Mouse (Mus musculus): ENCODE measurements at regions not wholly inside any gene's neighbourhood (a gene's known extent, or its start where the extent isn't known, plus 50 kb on each side); places are given as distances from the start of the nearest gene placed in this dataset.

DNA sequence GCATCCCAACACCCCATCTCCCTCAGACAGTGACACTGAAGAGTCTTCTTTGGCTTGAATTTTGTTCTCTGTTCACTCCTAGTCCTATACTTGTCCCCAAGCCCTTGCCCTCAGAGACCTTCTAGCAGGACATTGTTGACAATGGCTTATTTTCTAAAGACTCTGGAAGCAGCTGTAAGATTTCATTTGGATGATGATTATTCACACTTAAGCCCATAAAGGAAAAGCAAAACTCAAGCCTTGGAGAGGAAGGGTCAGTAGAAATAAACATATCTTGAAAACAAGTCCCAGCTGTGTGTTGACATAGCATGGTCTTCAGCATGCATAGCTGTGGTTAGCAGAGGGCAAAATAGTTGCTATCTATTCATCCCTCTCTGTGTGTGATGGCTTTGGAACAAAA is 59.9 kb upstream of the Cdh11 start:
- H3K4me2 ChIP-seq (ENCODE audit: low read depth, low read length) = no peak overlapping the region
- no peaks in the 10 kb centered on the region for H3K36me3 ChIP-seq (ENCODE audit: control insufficient read depth, insufficient read depth)
- no peak overlapping the region for H3K27ac ChIP-seq (ENCODE audit: low read length)
- no peak for ATAC-seq (ENCODE audit: low read depth)
- H3K27me3 ChIP-seq (ENCODE audit: control insufficient read depth, insufficient read depth, low read depth, low read length) = no peaks in the 10 kb centered on the region
- no peak overlapping the region for H3K4me3 ChIP-seq (ENCODE audit: low read depth, low read length)
- H3K9me3 ChIP-seq (replicated peaks; ENCODE audit: control insufficient read depth, low read length) = no peaks in the 10 kb centered on the region
- no peak overlapping the region for H3K9ac ChIP-seq (ENCODE audit: low read depth, low read length)
- H3K4me1 ChIP-seq (ENCODE audit: control insufficient read depth, low read depth, low read length) = no peaks in the 10 kb centered on the region

DNA sequence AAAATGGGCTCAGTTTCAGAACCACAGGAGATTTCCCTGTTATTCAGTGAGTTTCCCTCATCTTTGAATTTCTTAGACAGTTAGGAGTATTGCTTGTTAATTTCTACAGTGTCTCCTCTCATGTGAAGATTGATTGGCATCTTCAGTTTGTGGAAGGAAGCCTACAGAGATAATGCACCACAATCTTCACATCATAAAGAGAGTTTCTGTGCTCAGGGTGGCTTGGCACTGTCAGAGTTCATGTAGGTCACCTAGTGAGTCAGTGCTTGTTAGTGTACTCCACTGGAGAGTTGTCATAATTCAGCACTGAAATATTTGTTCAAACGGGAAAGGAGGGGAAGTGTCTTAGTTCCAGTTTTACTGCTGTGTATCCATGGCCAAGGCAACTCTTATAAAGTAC is 74.6 kb upstream of the Cdh11 start:
- no peaks in the 10 kb centered on the region for H3K4me1 ChIP-seq (ENCODE audit: control insufficient read depth, low read depth, low read length)
- WGBS (ENCODE audit: insufficient replicate concordance) = 44% methylated on average over 1 of the region's 1 CpGs
- H3K9ac ChIP-seq (ENCODE audit: low read depth, low read length) = no peak overlapping the region
- no peak overlapping the region for H3K4me2 ChIP-seq (ENCODE audit: low read depth, low read length)
- no peaks in the 10 kb centered on the region for H3K36me3 ChIP-seq (ENCODE audit: control insufficient read depth, insufficient read depth)
- no peak for ATAC-seq (ENCODE audit: low read depth)
- no peak overlapping the region for H3K27ac ChIP-seq (ENCODE audit: low read length)
- H3K4me3 ChIP-seq (ENCODE audit: low read depth, low read length) = no peak overlapping the region
- H3K9me3 ChIP-seq (replicated peaks; ENCODE audit: control insufficient read depth, low read length) = no peaks in the 10 kb centered on the region
- H3K27me3 ChIP-seq (ENCODE audit: control insufficient read depth, insufficient read depth, low read depth, low read length) = no peaks in the 10 kb centered on the region

DNA sequence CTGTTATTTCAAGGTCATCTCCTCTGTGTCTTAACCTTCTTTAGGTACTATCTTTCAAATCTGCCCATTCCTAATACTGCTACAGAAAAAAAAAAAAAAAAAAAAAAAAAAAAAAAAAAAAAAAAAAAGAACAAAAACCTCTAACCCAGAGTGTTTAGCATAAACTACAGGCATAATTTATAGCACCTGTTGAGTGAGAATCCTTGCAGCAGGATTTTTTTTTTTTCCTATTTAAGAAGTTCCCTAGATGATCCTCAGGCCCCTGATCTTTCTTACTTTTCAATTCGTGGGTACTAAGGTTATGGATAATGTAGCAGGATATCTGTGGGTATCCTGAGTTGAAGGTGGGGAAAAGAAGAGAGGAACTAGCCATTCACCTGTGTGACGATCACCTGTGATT is 114.1 kb upstream of the Cdh11 start:
- Histone ChIP-seq H3K4me2 (ENCODE audit: low read depth, low read length) (no peak overlapping the region), H3K27me3 (ENCODE audit: control insufficient read depth, insufficient read depth, low read depth, low read length) (no peaks in the 10 kb centered on the region), H3K4me3 (ENCODE audit: low read depth, low read length) (no peak overlapping the region), H3K36me3 (ENCODE audit: control insufficient read depth, insufficient read depth) (no peaks in the 10 kb centered on the region), H3K9ac (ENCODE audit: low read depth, low read length) (no peak overlapping the region), H3K4me1 (ENCODE audit: control insufficient read depth, low read depth, low read length) (no peaks in the 10 kb centered on the region), H3K27ac (ENCODE audit: low read length) (no peak overlapping the region), H3K9me3 (replicated peaks; ENCODE audit: control insufficient read depth, low read length) (no peaks in the 10 kb centered on the region)
- no peak for ATAC-seq (ENCODE audit: low read depth)
- 51% methylated on average over 2 of the region's 2 CpGs for WGBS (ENCODE audit: insufficient replicate concordance)

DNA sequence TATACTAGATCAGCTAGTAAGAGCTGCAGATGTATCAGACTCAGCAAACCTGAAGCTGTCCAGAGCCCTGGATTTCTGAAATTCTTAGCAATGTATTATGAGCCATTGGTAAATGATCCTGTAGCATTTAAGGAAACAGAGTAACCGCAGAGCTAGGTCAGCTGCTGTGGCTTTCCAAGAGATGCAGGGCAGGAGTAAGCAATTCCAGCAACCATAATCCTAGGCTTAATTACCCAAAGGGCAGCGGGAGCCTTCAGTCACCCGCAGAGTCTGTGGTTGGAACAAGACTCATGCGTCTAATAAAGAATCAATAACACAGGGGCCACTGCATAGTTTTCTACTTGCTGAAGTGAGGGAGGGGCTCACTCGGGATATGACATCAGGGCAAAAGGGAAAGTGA is 115.2 kb upstream of the Cdh11 start:
- H3K4me1 ChIP-seq (ENCODE audit: control insufficient read depth, low read depth, low read length) = no peaks in the 10 kb centered on the region
- no peaks in the 10 kb centered on the region for H3K9me3 ChIP-seq (replicated peaks; ENCODE audit: control insufficient read depth, low read length)
- H3K27ac ChIP-seq (ENCODE audit: low read length) = no peak overlapping the region
- H3K4me2 ChIP-seq (ENCODE audit: low read depth, low read length) = no peak overlapping the region
- no peak for ATAC-seq (ENCODE audit: low read depth)
- no peak overlapping the region for H3K4me3 ChIP-seq (ENCODE audit: low read depth, low read length)
- no peak overlapping the region for H3K9ac ChIP-seq (ENCODE audit: low read depth, low read length)
- H3K36me3 ChIP-seq (ENCODE audit: control insufficient read depth, insufficient read depth) = no peaks in the 10 kb centered on the region
- H3K27me3 ChIP-seq (ENCODE audit: control insufficient read depth, insufficient read depth, low read depth, low read length) = no peaks in the 10 kb centered on the region
- 56% methylated on average over 5 of the region's 5 CpGs for WGBS (ENCODE audit: insufficient replicate concordance)

DNA sequence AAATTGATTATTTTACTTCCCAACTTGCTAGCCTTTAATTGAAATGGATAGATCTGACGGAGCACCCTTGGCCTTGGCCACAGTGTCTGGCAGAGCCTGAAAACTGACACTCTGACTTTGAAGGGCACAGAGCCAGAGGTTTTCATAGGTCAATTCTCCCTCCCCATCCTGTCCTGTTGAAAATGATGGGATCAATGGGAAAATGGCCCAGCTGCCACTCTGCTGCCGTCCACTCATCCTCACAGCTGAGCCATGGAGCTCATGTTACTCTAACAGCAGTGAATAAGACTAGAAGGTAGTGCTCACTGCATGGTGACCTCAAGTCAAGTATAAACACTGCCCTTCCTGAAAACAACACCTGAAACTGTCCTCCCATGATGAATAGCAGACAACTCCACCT is 122.0 kb upstream of the Cdh11 start:
- 49% methylated on average over 2 of the region's 2 CpGs for WGBS (ENCODE audit: insufficient replicate concordance)
- no peak for ATAC-seq (ENCODE audit: low read depth)
- no peak overlapping the region for H3K27ac ChIP-seq (ENCODE audit: low read length)
- H3K27me3 ChIP-seq (ENCODE audit: control insufficient read depth, insufficient read depth, low read depth, low read length) = no peaks in the 10 kb centered on the region
- no peaks in the 10 kb centered on the region for H3K9me3 ChIP-seq (replicated peaks; ENCODE audit: control insufficient read depth, low read length)
- no peak overlapping the region for H3K4me2 ChIP-seq (ENCODE audit: low read depth, low read length)
- H3K4me1 ChIP-seq (ENCODE audit: control insufficient read depth, low read depth, low read length) = no peaks in the 10 kb centered on the region
- H3K36me3 ChIP-seq (ENCODE audit: control insufficient read depth, insufficient read depth) = no peaks in the 10 kb centered on the region
- H3K4me3 ChIP-seq (ENCODE audit: low read depth, low read length) = no peak overlapping the region
- H3K9ac ChIP-seq (ENCODE audit: low read depth, low read length) = no peak overlapping the region

DNA sequence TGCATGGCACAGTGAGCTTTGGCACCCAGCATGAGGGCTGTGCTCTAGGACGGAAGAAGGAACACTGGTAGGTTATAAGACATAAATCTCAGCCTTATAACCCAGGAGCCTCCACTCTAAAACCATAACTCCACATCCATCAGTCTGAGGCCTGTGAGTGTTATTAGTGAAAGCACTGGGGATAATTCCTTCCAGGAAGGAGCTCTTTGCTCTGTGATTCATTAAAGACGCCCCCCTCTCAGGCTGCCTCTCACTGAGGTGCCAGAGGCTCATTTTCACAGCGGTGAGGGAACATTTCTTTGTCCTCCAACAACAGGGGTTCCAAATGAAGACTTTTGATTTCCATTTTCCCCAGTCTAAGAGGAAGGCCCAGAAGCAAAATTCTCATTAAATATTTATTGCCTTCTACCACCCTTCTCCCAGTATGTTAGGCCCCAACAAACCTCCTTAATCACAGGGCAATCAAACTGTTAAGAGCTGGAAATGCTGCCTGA is 145.9 kb upstream of the Cdh11 start:
- H3K9ac ChIP-seq (ENCODE audit: low read depth, low read length) = no peak overlapping the region
- H3K9me3 ChIP-seq (replicated peaks; ENCODE audit: control insufficient read depth, low read length) = no peaks in the 10 kb centered on the region; the same call in 1 of the 2 replicates
- no peaks in the 10 kb centered on the region for H3K27me3 ChIP-seq (ENCODE audit: control insufficient read depth, insufficient read depth, low read depth, low read length)
- 25% methylated on average over 3 of the region's 3 CpGs for WGBS (ENCODE audit: insufficient replicate concordance)
- H3K4me2 ChIP-seq (ENCODE audit: low read depth, low read length) = no peak overlapping the region
- H3K27ac ChIP-seq (ENCODE audit: low read length) = no peak overlapping the region
- H3K36me3 ChIP-seq (ENCODE audit: control insufficient read depth, insufficient read depth) = no peaks in the 10 kb centered on the region
- no peak for ATAC-seq (ENCODE audit: low read depth)
- no peak overlapping the region for H3K4me3 ChIP-seq (ENCODE audit: low read depth, low read length)
- H3K4me1 ChIP-seq (ENCODE audit: control insufficient read depth, low read depth, low read length) = no peaks in the 10 kb centered on the region

DNA sequence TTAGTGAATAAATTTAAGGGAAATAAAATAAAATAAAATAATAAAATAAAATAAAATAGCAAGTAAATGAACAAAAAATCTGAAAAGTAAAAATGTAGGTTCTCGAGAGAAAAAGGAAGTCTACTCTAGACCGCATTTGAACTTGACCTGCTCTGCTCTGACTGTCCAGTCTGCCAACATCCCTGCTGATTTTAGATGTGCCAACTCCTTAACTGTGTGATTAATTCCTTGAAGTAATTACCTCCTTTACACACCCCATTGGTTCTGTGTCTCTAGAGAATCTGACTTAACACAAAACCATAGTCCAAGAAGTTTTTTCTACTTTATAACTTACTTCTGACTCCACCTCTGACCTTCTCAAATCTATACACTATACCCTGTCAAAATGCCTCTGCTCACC is 153.3 kb upstream of the Cdh11 start:
- Histone ChIP-seq H3K27ac (ENCODE audit: low read length) (no peak overlapping the region), H3K9me3 (replicated peaks; ENCODE audit: control insufficient read depth, low read length) (no peaks in the 10 kb centered on the region), H3K36me3 (ENCODE audit: control insufficient read depth, insufficient read depth) (no peaks in the 10 kb centered on the region), H3K27me3 (ENCODE audit: control insufficient read depth, insufficient read depth, low read depth, low read length) (no peaks in the 10 kb centered on the region), H3K4me2 (ENCODE audit: low read depth, low read length) (no peak overlapping the region), H3K4me3 (ENCODE audit: low read depth, low read length) (no peak overlapping the region), H3K9ac (ENCODE audit: low read depth, low read length) (no peak overlapping the region), H3K4me1 (ENCODE audit: control insufficient read depth, low read depth, low read length) (no peaks in the 10 kb centered on the region)
- WGBS (ENCODE audit: insufficient replicate concordance) = 69% methylated on average over 2 of the region's 2 CpGs
- ATAC-seq (ENCODE audit: low read depth) = no peak

DNA sequence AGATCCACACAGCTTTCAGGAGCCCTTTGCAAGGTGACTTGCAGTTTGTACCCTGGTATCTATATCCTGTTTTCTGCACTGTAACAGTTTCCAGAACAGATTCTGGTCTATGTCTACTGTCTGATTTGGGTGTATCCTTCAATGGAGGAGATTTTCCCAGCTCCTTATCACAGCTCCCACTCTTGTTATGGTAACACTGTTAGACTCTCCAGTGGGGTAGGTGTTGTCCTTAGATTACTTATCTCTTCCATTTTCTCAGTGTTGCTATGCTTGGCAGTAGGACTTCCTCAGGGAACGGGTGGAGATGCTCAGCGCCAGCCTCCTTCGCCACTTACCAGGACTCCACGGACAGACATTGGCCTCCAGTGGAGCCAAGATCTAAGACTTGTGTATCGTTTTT is 160.1 kb upstream of the Cdh11 start:
- no peak overlapping the region for H3K4me3 ChIP-seq (ENCODE audit: low read depth, low read length)
- H3K4me1 ChIP-seq (ENCODE audit: control insufficient read depth, low read depth, low read length) = no peaks in the 10 kb centered on the region
- no peak for ATAC-seq (ENCODE audit: low read depth)
- WGBS (ENCODE audit: insufficient replicate concordance) = 70% methylated on average over 5 of the region's 5 CpGs
- H3K9ac ChIP-seq (ENCODE audit: low read depth, low read length) = no peak overlapping the region
- no peaks in the 10 kb centered on the region for H3K9me3 ChIP-seq (replicated peaks; ENCODE audit: control insufficient read depth, low read length)
- H3K27me3 ChIP-seq (ENCODE audit: control insufficient read depth, insufficient read depth, low read depth, low read length) = no peaks in the 10 kb centered on the region
- H3K4me2 ChIP-seq (ENCODE audit: low read depth, low read length) = no peak overlapping the region
- no peak overlapping the region for H3K27ac ChIP-seq (ENCODE audit: low read length)
- H3K36me3 ChIP-seq (ENCODE audit: control insufficient read depth, insufficient read depth) = no peaks in the 10 kb centered on the region

DNA sequence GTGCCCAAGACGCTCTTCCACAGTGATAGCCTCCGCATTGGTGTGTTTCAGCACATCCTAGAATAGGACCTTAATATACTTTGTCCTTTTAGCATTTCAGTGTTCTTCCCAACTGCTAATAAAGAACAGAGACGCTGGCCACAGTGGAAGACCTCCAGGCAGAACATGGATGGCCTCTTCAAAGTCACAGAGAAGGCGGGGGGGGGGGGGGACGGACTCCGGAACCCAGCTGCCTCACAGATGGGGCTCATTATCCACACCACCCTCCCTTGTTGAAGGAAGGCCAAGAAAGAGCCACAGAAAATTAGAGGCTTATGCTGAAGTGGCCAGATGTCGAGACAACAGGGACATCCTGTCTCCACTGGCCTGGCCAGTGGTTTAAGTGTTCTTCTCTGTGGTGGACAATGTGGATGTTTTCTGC is 192.7 kb upstream of the Cdh11 start:
- H3K36me3 ChIP-seq (ENCODE audit: control insufficient read depth, insufficient read depth) = no peaks in the 10 kb centered on the region
- ATAC-seq (ENCODE audit: low read depth) = no peak
- H3K9ac ChIP-seq (ENCODE audit: low read depth, low read length) = no peak overlapping the region
- WGBS (ENCODE audit: insufficient replicate concordance) = 69% methylated on average over 7 of the region's 7 CpGs
- no peak overlapping the region for H3K4me2 ChIP-seq (ENCODE audit: low read depth, low read length)
- H3K27me3 ChIP-seq (ENCODE audit: control insufficient read depth, insufficient read depth, low read depth, low read length) = no peaks in the 10 kb centered on the region
- H3K4me1 ChIP-seq (ENCODE audit: control insufficient read depth, low read depth, low read length) = no peaks in the 10 kb centered on the region
- no peaks in the 10 kb centered on the region for H3K9me3 ChIP-seq (replicated peaks; ENCODE audit: control insufficient read depth, low read length)
- no peak overlapping the region for H3K4me3 ChIP-seq (ENCODE audit: low read depth, low read length)
- no peak overlapping the region for H3K27ac ChIP-seq (ENCODE audit: low read length)
